Mouse (Mus musculus) retina, postnatal 7 days (tissue): Measurements from ENCODE around the gene Rnf220.

Experiments used
- DNase-seq: peaks from one replicate; pipeline ENCODE4 v3.0.0-alpha.2; 2012; ENCODE audit warnings: low read depth, low spot score

Gene Rnf220

GRCm38 (mm10) chr4:117224122-117224521, 272.7 kb downstream of the Rnf220 start:
- DNase-seq = no peak

GRCm38 (mm10) chr4:117223001-117223400, 273.9 kb downstream of the Rnf220 start:
- no peak for DNase-seq

- no peak for DNase-seq
These were observed 275.0 kb downstream of the Rnf220 start for GRCm38 (mm10) chr4:117221836-117222235.
